Mouse (Mus musculus): ENCODE data around the gene Nfia. TPM values are rescaled to one million over a fixed set of nuclear protein-coding genes. Genes with fewer than 3 reads are reported as not detected.

Nfia gene
- polyA plus RNA-seq, 1 experiment from 2014 or later: 33.7 TPM

GRCm38 (mm10) chr4:97847653-97848052 is 75.1 kb downstream of the Nfia start:
- Histone ChIP-seq H3K4me2 (no peak overlapping the region), H3K27me3 (ENCODE audit: control insufficient read depth, insufficient read depth, low read length) (no peaks in the 10 kb centered on the region), H3K4me1 (ENCODE audit: control insufficient read depth, insufficient read depth, low read length) (peaks cover 27% of the 10 kb centered on the region), H3K27ac (ENCODE audit: low read depth, low read length) (no peak overlapping the region), H3K36me3 (ENCODE audit: control insufficient read depth, insufficient read depth, low read length) (no peaks in the 10 kb centered on the region), H3K9ac (ENCODE audit: low read depth, low read length) (no peak overlapping the region), H3K4me3 (ENCODE audit: low read depth, low read length) (no peak overlapping the region), H3K9me3 (replicated peaks; ENCODE audit: control insufficient read depth, low read length) (no peaks in the 10 kb centered on the region)
- no peak for ATAC-seq (replicated peaks; ENCODE audit: insufficient number of reproducible peaks, low FRiP score, low TSS enrichment)
- WGBS (ENCODE audit: insufficient replicate concordance): 42% methylated on average over 5 of the region's 5 CpGs

GRCm38 (mm10) chr4:97850991-97851390 is 78.5 kb downstream of the Nfia start:
- H3K27ac ChIP-seq (ENCODE audit: low read depth, low read length): no peak overlapping the region
- no peak overlapping the region for H3K4me2 ChIP-seq
- ATAC-seq (replicated peaks; ENCODE audit: insufficient number of reproducible peaks, low FRiP score, low TSS enrichment): no peak
- no peak overlapping the region for H3K4me3 ChIP-seq (ENCODE audit: low read depth, low read length)
- no peaks in the 10 kb centered on the region for H3K36me3 ChIP-seq (ENCODE audit: control insufficient read depth, insufficient read depth, low read length)
- no peak overlapping the region for H3K9ac ChIP-seq (ENCODE audit: low read depth, low read length)
- H3K4me1 ChIP-seq (ENCODE audit: control insufficient read depth, insufficient read depth, low read length): peaks cover 24% of the 10 kb centered on the region
- WGBS (ENCODE audit: insufficient replicate concordance): 81% methylated on average over 3 of the region's 3 CpGs
- H3K9me3 ChIP-seq (replicated peaks; ENCODE audit: control insufficient read depth, low read length): no peaks in the 10 kb centered on the region
- no peaks in the 10 kb centered on the region for H3K27me3 ChIP-seq (ENCODE audit: control insufficient read depth, insufficient read depth, low read length)

GRCm38 (mm10) chr4:97851698-97852097 is 79.2 kb downstream of the Nfia start:
- Histone ChIP-seq H3K4me3 (ENCODE audit: low read depth, low read length) (no peak overlapping the region), H3K4me1 (ENCODE audit: control insufficient read depth, insufficient read depth, low read length) (peaks cover 21% of the 10 kb centered on the region), H3K9ac (ENCODE audit: low read depth, low read length) (no peak overlapping the region), H3K4me2 (no peak overlapping the region), H3K36me3 (ENCODE audit: control insufficient read depth, insufficient read depth, low read length) (no peaks in the 10 kb centered on the region), H3K27ac (ENCODE audit: low read depth, low read length) (no peak overlapping the region), H3K27me3 (ENCODE audit: control insufficient read depth, insufficient read depth, low read length) (no peaks in the 10 kb centered on the region), H3K9me3 (replicated peaks; ENCODE audit: control insufficient read depth, low read length) (no peaks in the 10 kb centered on the region)
- WGBS (ENCODE audit: insufficient replicate concordance): 65% methylated on average over 5 of the region's 5 CpGs
- no peak for ATAC-seq (replicated peaks; ENCODE audit: insufficient number of reproducible peaks, low FRiP score, low TSS enrichment)

GRCm38 (mm10) chr4:97852626-97853025 is 80.1 kb downstream of the Nfia start:
- ATAC-seq (replicated peaks; ENCODE audit: insufficient number of reproducible peaks, low FRiP score, low TSS enrichment): no peak
- H3K4me2 ChIP-seq: no peak overlapping the region
- H3K4me1 ChIP-seq (ENCODE audit: control insufficient read depth, insufficient read depth, low read length): peaks cover 12% of the 10 kb centered on the region; the same call in 1 of the 2 replicates
- 87% methylated on average over 2 of the region's 2 CpGs for WGBS (ENCODE audit: insufficient replicate concordance)
- no peaks in the 10 kb centered on the region for H3K27me3 ChIP-seq (ENCODE audit: control insufficient read depth, insufficient read depth, low read length)
- H3K9me3 ChIP-seq (replicated peaks; ENCODE audit: control insufficient read depth, low read length): no peaks in the 10 kb centered on the region
- no peak overlapping the region for H3K4me3 ChIP-seq (ENCODE audit: low read depth, low read length)
- H3K36me3 ChIP-seq (ENCODE audit: control insufficient read depth, insufficient read depth, low read length): no peaks in the 10 kb centered on the region
- H3K9ac ChIP-seq (ENCODE audit: low read depth, low read length): no peak overlapping the region
- H3K27ac ChIP-seq (ENCODE audit: low read depth, low read length): no peak overlapping the region

GRCm38 (mm10) chr4:97854779-97855178 is 82.2 kb downstream of the Nfia start:
- no peak overlapping the region for H3K4me3 ChIP-seq (ENCODE audit: low read depth, low read length)
- H3K4me2 ChIP-seq: no peak overlapping the region
- 51% methylated on average over 4 of the region's 4 CpGs for WGBS (ENCODE audit: insufficient replicate concordance)
- no peak overlapping the region for H3K9ac ChIP-seq (ENCODE audit: low read depth, low read length)
- H3K27me3 ChIP-seq (ENCODE audit: control insufficient read depth, insufficient read depth, low read length): no peaks in the 10 kb centered on the region
- H3K36me3 ChIP-seq (ENCODE audit: control insufficient read depth, insufficient read depth, low read length): no peaks in the 10 kb centered on the region
- no peak overlapping the region for H3K27ac ChIP-seq (ENCODE audit: low read depth, low read length)
- ATAC-seq (replicated peaks; ENCODE audit: insufficient number of reproducible peaks, low FRiP score, low TSS enrichment): no peak
- no peaks in the 10 kb centered on the region for H3K9me3 ChIP-seq (replicated peaks; ENCODE audit: control insufficient read depth, low read length)
- H3K4me1 ChIP-seq (ENCODE audit: control insufficient read depth, insufficient read depth, low read length): peaks cover 18% of the 10 kb centered on the region

- H3K9ac ChIP-seq (ENCODE audit: low read depth, low read length): no peak overlapping the region
- H3K27me3 ChIP-seq (ENCODE audit: control insufficient read depth, insufficient read depth, low read length): no peaks in the 10 kb centered on the region
- no peak overlapping the region for H3K4me3 ChIP-seq (ENCODE audit: low read depth, low read length)
- ATAC-seq (replicated peaks; ENCODE audit: insufficient number of reproducible peaks, low FRiP score, low TSS enrichment): no peak
- H3K36me3 ChIP-seq (ENCODE audit: control insufficient read depth, insufficient read depth, low read length): no peaks in the 10 kb centered on the region
- H3K4me1 ChIP-seq (ENCODE audit: control insufficient read depth, insufficient read depth, low read length): peaks cover 17% of the 10 kb centered on the region
- WGBS (ENCODE audit: insufficient replicate concordance): 84% methylated on average over 8 of the region's 8 CpGs
- H3K9me3 ChIP-seq (replicated peaks; ENCODE audit: control insufficient read depth, low read length): no peaks in the 10 kb centered on the region
- no peak overlapping the region for H3K4me2 ChIP-seq
- H3K27ac ChIP-seq (ENCODE audit: low read depth, low read length): 0 out of 2 replicates have a peak overlapping the region, but pooled peaks have one; percentile 50
Measured at GRCm38 (mm10) chr4:97855712-97856420, 83.3 kb downstream of the Nfia start.

- no peak overlapping the region for H3K9ac ChIP-seq (ENCODE audit: low read depth, low read length)
- WGBS (ENCODE audit: insufficient replicate concordance): 84% methylated on average over 2 of the region's 2 CpGs
- H3K27me3 ChIP-seq (ENCODE audit: control insufficient read depth, insufficient read depth, low read length): no peaks in the 10 kb centered on the region
- no peak for ATAC-seq (replicated peaks; ENCODE audit: insufficient number of reproducible peaks, low FRiP score, low TSS enrichment)
- peaks cover 14% of the 10 kb centered on the region for H3K4me1 ChIP-seq (ENCODE audit: control insufficient read depth, insufficient read depth, low read length)
- no peaks in the 10 kb centered on the region for H3K9me3 ChIP-seq (replicated peaks; ENCODE audit: control insufficient read depth, low read length)
- no peak overlapping the region for H3K4me3 ChIP-seq (ENCODE audit: low read depth, low read length)
- H3K36me3 ChIP-seq (ENCODE audit: control insufficient read depth, insufficient read depth, low read length): no peaks in the 10 kb centered on the region
- no peak overlapping the region for H3K27ac ChIP-seq (ENCODE audit: low read depth, low read length)
- H3K4me2 ChIP-seq: no peak overlapping the region
Measured at GRCm38 (mm10) chr4:97857549-97857948, 85.0 kb downstream of the Nfia start.

- no peaks in the 10 kb centered on the region for H3K9me3 ChIP-seq (replicated peaks; ENCODE audit: control insufficient read depth, low read length)
- H3K9ac ChIP-seq (ENCODE audit: low read depth, low read length): no peak overlapping the region
- no peaks in the 10 kb centered on the region for H3K27me3 ChIP-seq (ENCODE audit: control insufficient read depth, insufficient read depth, low read length)
- H3K4me1 ChIP-seq (ENCODE audit: control insufficient read depth, insufficient read depth, low read length): peaks cover 14% of the 10 kb centered on the region
- no peaks in the 10 kb centered on the region for H3K36me3 ChIP-seq (ENCODE audit: control insufficient read depth, insufficient read depth, low read length)
- H3K27ac ChIP-seq (ENCODE audit: low read depth, low read length): no peak overlapping the region
- WGBS (ENCODE audit: insufficient replicate concordance): 71% methylated on average over 4 of the region's 4 CpGs
- H3K4me3 ChIP-seq (ENCODE audit: low read depth, low read length): no peak overlapping the region
- H3K4me2 ChIP-seq: no peak overlapping the region
- no peak for ATAC-seq (replicated peaks; ENCODE audit: insufficient number of reproducible peaks, low FRiP score, low TSS enrichment)
Measured at GRCm38 (mm10) chr4:97859431-97859830, 86.9 kb downstream of the Nfia start.

GRCm38 (mm10) chr4:97860376-97860775 is 87.8 kb downstream of the Nfia start:
- Histone ChIP-seq H3K9me3 (replicated peaks; ENCODE audit: control insufficient read depth, low read length) (no peaks in the 10 kb centered on the region), H3K4me1 (ENCODE audit: control insufficient read depth, insufficient read depth, low read length) (peaks cover 12% of the 10 kb centered on the region), H3K27me3 (ENCODE audit: control insufficient read depth, insufficient read depth, low read length) (no peaks in the 10 kb centered on the region), H3K27ac (ENCODE audit: low read depth, low read length) (no peak overlapping the region), H3K4me3 (ENCODE audit: low read depth, low read length) (no peak overlapping the region), H3K36me3 (ENCODE audit: control insufficient read depth, insufficient read depth, low read length) (no peaks in the 10 kb centered on the region), H3K9ac (ENCODE audit: low read depth, low read length) (no peak overlapping the region), H3K4me2 (no peak overlapping the region)
- no peak for ATAC-seq (replicated peaks; ENCODE audit: insufficient number of reproducible peaks, low FRiP score, low TSS enrichment)
- 63% methylated on average over 3 of the region's 3 CpGs for WGBS (ENCODE audit: insufficient replicate concordance)

All from heart, embryonic 11.5 days (tissue).